Mouse (Mus musculus) heart, embryonic 15.5 days (tissue): ENCODE measurements around the gene Siglec1. TPM values are rescaled to one million over a fixed set of nuclear protein-coding genes. Genes with fewer than 3 reads are reported as not detected.

Source experiments
- ATAC-seq: fragments of 200-750 bp; cut with Nextera tagmentation; replicated peaks from 2 replicates; pipeline ENCODE4 v1.8.0; 2017; ENCODE audit warnings: low read depth, moderate TSS enrichment; ENCODE audit not compliant: insufficient number of reproducible peaks, insufficient read depth, low FRiP score
- H3K27ac ChIP-seq: fragments of 300-500 bp; sonication (generic); 2 replicates; pipeline ENCODE4 v1.5.1; 2015; ENCODE audit warnings: mild to moderate bottlenecking, inconsistent platforms
- H3K27me3 ChIP-seq: fragments of 300-500 bp; sonication (generic); 2 replicates; pipeline ENCODE4 v1.6.1; 2015; ENCODE audit warnings: inconsistent platforms
- H3K36me3 ChIP-seq: fragments of 300-500 bp; sonication (generic); 2 replicates; pipeline ENCODE4 v1.6.1; 2015; ENCODE audit warnings: mild to moderate bottlenecking, inconsistent platforms
- H3K4me1 ChIP-seq: fragments of 300-500 bp; sonication (generic); replicated peaks from 2 replicates; pipeline ENCODE4 v1.6.1; 2015; ENCODE audit warnings: inconsistent platforms
- H3K4me2 ChIP-seq: fragments of 300-500 bp; sonication (generic); 2 replicates; pipeline ENCODE4 v1.6.1; 2015; ENCODE audit warnings: inconsistent platforms, mild to moderate bottlenecking, moderate library complexity
- H3K4me3 ChIP-seq: fragments of 300-500 bp; sonication (generic); 2 replicates; pipeline ENCODE4 v1.5.1; 2015; ENCODE audit warnings: mild to moderate bottlenecking, inconsistent platforms
- H3K9ac ChIP-seq: fragments of 300-500 bp; sonication (generic); 2 replicates; pipeline ENCODE4 v1.6.1; 2015; ENCODE audit warnings: mild to moderate bottlenecking, inconsistent platforms
- H3K9me3 ChIP-seq: fragments of 300-500 bp; sonication (generic); replicated peaks from 2 replicates; pipeline ENCODE4 v1.6.1; 2016; ENCODE audit warnings: inconsistent platforms
- WGBS: fragments of 180-500 bp; shearing (Covaris S2); methylation state at CpG from one replicate; pipeline ENCODE4 v1.1.7; 2015; ENCODE audit warnings: mixed read lengths; 5-methylcytosine and 5-hydroxymethylcytosine counted together
- polyA plus RNA-seq: library from polyadenylated mRNA; unstranded; fragments of >200 nt; fragmentation: Nextera tagmentation; extraction: Ambion mirVana; gene quantifications from 2 replicates; pipeline ENCODE4 v1.2.1, GENCODE M21; 2015

Gene Siglec1
- polyA plus RNA-seq, 1 experiment from 2014 or later, result 0.43 TPM

DNA sequence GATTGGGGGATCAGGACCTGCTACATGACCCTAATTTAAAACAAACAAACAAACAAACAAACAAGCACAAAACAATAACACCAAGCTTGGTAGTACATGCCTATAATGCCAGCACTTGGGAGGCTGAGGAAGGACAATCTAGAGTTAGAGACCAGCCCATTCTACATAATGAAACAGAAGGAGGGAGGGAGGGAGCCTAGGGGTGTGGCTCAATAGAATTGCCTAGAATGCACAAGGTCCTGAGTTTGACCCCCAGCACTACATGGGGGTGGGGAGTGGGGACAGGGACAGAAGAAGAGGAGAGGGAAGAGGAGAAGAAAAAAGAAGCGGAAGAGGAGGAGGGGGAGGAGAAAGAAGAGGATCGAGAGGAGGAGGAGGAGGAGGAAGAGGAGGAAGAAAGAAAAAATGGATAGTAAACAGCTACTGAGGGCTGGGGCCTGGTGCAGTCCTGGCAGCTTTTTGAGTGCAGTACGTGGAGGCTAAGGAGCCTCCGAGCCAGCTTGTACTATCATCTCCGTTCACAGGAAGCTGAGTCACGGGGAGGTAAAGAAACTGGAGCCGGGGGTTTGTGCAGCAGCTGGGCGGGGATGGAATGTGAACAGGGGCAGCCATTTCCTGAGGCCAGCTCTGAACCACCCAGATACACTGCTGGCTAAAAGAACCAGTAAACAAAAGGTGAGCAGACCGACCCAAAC, 9.7 kb upstream of the Siglec1 start:
- ATAC-seq, result peak; percentile 84
- H3K4me1 ChIP-seq, result peaks cover 8% of the 10 kb centered on the region
- no peak overlapping the region for H3K9ac ChIP-seq
- H3K27ac ChIP-seq, result peak overlapping the region; percentile 77
- no peaks in the 10 kb centered on the region for H3K36me3 ChIP-seq
- H3K27me3 ChIP-seq, result no peaks in the 10 kb centered on the region
- no peaks in the 10 kb centered on the region for H3K9me3 ChIP-seq
- 18% methylated on average over 9 of the region's 9 CpGs for WGBS
- peak overlapping the region; percentile 30 for H3K4me2 ChIP-seq
- H3K4me3 ChIP-seq, result no peak overlapping the region

DNA sequence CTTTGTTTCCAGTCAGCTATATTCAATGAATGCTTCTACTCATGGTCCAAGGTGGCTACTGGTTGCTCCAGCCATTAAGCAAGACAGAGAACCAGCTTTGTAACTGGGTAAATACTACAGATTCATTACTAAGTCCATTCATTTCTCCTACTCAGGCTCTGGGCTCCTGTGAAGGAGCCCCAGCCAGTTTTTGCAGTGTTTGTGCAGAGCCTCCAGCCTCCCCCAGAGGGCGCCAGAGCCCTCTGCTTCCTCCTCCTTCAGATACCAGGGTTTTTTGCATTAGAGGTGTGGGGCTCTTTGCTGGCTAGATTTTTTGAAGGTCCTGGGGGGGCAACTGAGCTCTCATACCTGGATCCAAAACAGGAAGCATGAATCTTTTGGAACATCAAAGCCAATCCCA, 8.3 kb upstream of the Siglec1 start:
- H3K27ac ChIP-seq, result no peak overlapping the region
- no peaks in the 10 kb centered on the region for H3K27me3 ChIP-seq
- peaks cover 8% of the 10 kb centered on the region for H3K4me1 ChIP-seq
- ATAC-seq, result no peak
- no peak overlapping the region for H3K4me3 ChIP-seq
- 0% methylated on average over 1 of the region's 1 CpGs for WGBS
- H3K4me2 ChIP-seq, result no peak overlapping the region
- no peak overlapping the region for H3K9ac ChIP-seq
- H3K36me3 ChIP-seq, result no peaks in the 10 kb centered on the region
- no peaks in the 10 kb centered on the region for H3K9me3 ChIP-seq

- no peak for ATAC-seq
- 80% methylated on average over 5 of the region's 5 CpGs for WGBS
- Histone ChIP-seq H3K4me1 (peaks cover 8% of the 10 kb centered on the region), H3K4me2 (no peak overlapping the region), H3K4me3 (no peak overlapping the region), H3K36me3 (no peaks in the 10 kb centered on the region), H3K9ac (no peak overlapping the region), H3K27ac (no peak overlapping the region), H3K27me3 (no peaks in the 10 kb centered on the region), H3K9me3 (no peaks in the 10 kb centered on the region)
Measured at GRCm38 (mm10) chr2:131093577-131093976, 7.0 kb upstream of the Siglec1 start.

DNA sequence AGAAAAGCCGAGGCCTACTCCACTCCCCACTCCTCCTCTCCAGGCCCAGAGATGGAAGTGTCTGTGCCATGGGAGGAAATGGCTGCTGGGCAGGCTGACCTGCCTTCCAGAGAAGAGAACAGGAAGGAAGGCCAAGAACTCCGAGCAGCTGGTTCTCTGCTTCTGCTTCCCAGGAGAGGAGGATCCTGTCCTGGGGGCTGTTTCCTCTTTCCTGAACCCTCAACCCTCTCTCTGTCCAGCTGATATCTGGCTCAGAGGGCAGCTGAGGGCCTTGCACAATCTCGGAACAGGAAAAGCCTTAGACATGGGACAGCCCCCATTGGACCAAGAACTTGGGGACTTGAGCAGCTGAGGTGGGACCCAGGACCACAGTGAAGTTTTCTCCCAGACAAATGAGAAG, 4.3 kb upstream of the Siglec1 start:
- no peak overlapping the region for H3K9ac ChIP-seq
- no peaks in the 10 kb centered on the region for H3K27me3 ChIP-seq
- H3K4me1 ChIP-seq, result no peaks in the 10 kb centered on the region
- H3K9me3 ChIP-seq, result no peaks in the 10 kb centered on the region
- H3K4me2 ChIP-seq, result no peak overlapping the region
- WGBS, result 55% methylated on average over 3 of the region's 3 CpGs
- H3K36me3 ChIP-seq, result no peaks in the 10 kb centered on the region
- ATAC-seq, result no peak
- H3K4me3 ChIP-seq, result no peak overlapping the region
- peak overlapping the region; percentile 36; the same call in 1 of the 2 replicates for H3K27ac ChIP-seq

DNA sequence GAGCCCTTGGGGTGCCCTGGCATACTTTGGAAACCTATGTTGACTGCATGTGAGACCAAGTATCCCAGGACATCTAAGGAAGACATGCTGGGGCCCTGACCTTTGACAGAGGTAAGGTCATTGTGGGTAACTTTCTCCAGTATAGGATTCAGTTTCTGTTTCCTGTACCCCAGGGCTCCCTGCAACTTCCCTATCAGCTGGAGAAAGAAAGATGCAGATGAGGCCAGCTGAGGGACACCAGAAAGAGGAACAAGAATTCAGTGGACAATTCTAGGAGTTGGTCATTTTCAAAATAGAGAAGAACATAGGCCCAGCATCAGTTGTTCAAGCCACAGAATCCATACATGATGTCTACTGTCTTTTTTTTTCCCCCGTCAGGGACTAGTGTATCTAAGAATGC, 3.1 kb upstream of the Siglec1 start:
- WGBS, result 72% methylated on average over 1 of the region's 1 CpGs

DNA sequence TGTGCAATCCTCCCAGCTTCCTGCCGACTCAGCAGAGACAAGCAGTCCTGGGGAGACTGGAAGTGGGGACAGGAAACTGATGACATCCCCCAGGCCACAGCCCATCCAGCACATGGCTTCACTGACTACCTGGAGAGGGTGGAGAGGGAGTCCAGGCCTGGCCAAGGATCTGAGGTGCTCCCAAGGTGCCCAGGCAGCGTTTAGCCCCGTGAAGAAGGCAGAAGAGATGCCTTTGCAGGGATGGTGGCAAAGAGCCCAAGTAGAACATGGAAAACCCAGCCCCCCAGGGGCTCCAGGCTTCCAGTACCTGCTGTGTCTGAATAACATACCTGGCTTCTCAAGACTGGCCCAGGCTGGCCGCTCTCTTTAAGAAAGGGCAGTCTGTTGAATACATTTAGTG, 2.0 kb upstream of the Siglec1 start:
- no peaks in the 10 kb centered on the region for H3K36me3 ChIP-seq
- no peaks in the 10 kb centered on the region for H3K27me3 ChIP-seq
- H3K27ac ChIP-seq, result no peak overlapping the region
- no peak overlapping the region for H3K4me2 ChIP-seq
- 67% methylated on average over 4 of the region's 4 CpGs for WGBS
- ATAC-seq, result no peak
- no peak overlapping the region for H3K9ac ChIP-seq
- no peaks in the 10 kb centered on the region for H3K4me1 ChIP-seq
- H3K9me3 ChIP-seq, result no peaks in the 10 kb centered on the region
- H3K4me3 ChIP-seq, result no peak overlapping the region

More for the DNA sequence above, 3.1 kb upstream of the Siglec1 start:
- no peaks in the 10 kb centered on the region for H3K27me3 ChIP-seq
- H3K27ac ChIP-seq, result no peak overlapping the region
- ATAC-seq, result no peak
- no peaks in the 10 kb centered on the region for H3K9me3 ChIP-seq
- H3K9ac ChIP-seq, result no peak overlapping the region
- no peaks in the 10 kb centered on the region for H3K36me3 ChIP-seq
- no peaks in the 10 kb centered on the region for H3K4me1 ChIP-seq
- H3K4me3 ChIP-seq, result no peak overlapping the region
- H3K4me2 ChIP-seq, result no peak overlapping the region

- Histone ChIP-seq H3K9me3 (no peaks in the 10 kb centered on the region), H3K4me2 (no peak overlapping the region), H3K4me1 (no peaks in the 10 kb centered on the region), H3K27ac (no peak overlapping the region), H3K4me3 (no peak overlapping the region), H3K27me3 (0 out of 2 replicates have a peak, but pooled peaks cover 8% of the 10 kb centered on the region), H3K9ac (no peak overlapping the region), H3K36me3 (no peaks in the 10 kb centered on the region)
- no peak for ATAC-seq
- 73% methylated on average over 4 of the region's 4 CpGs for WGBS
Measured at GRCm38 (mm10) chr2:131084206-131084605, 2.4 kb downstream of the Siglec1 start.

DNA sequence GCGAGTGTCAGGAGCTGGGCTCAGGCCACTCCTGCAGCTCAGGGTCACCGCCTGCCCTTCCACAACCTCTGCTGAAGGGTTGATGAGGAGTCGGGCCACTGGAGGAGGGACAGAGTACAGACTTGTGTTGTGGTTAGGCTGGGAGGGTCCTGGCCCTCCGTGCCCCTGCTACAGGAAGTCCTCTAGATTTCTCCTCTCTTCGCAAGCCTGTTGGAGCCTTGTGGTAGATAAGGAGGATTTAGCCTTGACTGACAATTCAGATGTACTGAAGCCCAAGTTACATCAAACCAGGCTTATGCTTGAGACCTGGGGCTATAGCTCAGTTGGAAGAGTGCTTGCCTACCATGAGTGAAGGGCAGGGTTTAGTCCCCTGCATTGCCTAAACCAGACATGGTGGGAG, 6.1 kb downstream of the Siglec1 start:
- no peaks in the 10 kb centered on the region for H3K4me1 ChIP-seq
- H3K9ac ChIP-seq, result no peak overlapping the region
- ATAC-seq, result no peak
- WGBS, result 52% methylated on average over 5 of the region's 5 CpGs
- H3K4me2 ChIP-seq, result no peak overlapping the region
- peaks cover 15% of the 10 kb centered on the region; the same call in 1 of the 2 replicates for H3K27me3 ChIP-seq
- H3K36me3 ChIP-seq, result no peaks in the 10 kb centered on the region
- H3K27ac ChIP-seq, result no peak overlapping the region
- no peak overlapping the region for H3K4me3 ChIP-seq
- no peaks in the 10 kb centered on the region for H3K9me3 ChIP-seq

GRCm38 (mm10) chr2:131072536-131072935, 14.0 kb downstream of the Siglec1 start:
- no peak for ATAC-seq
- H3K4me2 ChIP-seq, result no peak overlapping the region
- no peak overlapping the region for H3K27ac ChIP-seq
- no peak overlapping the region for H3K4me3 ChIP-seq
- no peak overlapping the region for H3K9ac ChIP-seq
- no peaks in the 10 kb centered on the region for H3K9me3 ChIP-seq
- no peaks in the 10 kb centered on the region for H3K4me1 ChIP-seq
- WGBS, result 78% methylated on average over 10 of the region's 10 CpGs
- no peaks in the 10 kb centered on the region for H3K36me3 ChIP-seq
- H3K27me3 ChIP-seq, result peaks cover 5% of the 10 kb centered on the region

DNA sequence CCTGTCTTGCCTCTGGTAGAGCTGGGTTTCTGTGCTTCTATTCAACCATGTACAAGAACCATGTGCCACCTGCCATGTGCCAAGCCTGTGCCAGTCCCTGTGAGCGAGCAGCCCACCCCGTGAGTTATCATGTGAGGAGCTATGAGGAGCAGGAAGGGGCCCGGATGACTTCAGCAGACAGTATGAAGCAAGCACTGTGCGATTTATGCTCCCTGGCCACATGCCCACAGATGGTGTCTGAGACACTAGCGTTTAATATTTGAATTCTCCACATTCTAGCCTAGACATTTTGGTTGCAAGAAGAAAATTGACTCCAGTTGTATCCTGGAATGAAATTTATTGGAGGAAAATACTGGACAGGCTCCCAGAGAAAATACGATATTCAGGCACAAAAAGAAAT, 19.1 kb downstream of the Siglec1 start:
- 55% methylated on average over 6 of the region's 6 CpGs for WGBS
- ATAC-seq, result no peak
- H3K27ac ChIP-seq, result no peak overlapping the region

DNA sequence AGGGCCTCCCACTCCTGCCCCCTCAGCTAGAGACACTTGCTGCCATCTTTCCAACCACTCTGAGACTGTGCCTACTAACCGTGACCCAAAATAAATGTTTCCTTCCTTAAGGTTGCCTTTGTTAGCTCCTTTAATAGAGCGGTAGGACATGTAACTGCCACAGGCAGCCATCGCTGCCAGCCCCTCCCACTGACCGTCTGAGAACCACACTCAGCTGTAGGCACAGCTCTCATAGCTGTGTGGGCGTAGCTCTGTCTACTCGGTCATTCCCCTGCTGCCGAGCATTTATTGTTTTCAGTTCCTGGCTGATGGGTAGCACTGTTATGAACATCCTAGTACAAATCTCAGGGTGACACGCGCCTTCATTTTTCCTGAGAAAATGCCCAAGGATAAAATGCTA, 20.2 kb downstream of the Siglec1 start:
- no peak overlapping the region for H3K4me2 ChIP-seq
- ATAC-seq, result no peak
- 63% methylated on average over 9 of the region's 9 CpGs for WGBS

More for the DNA sequence above, 19.1 kb downstream of the Siglec1 start:
- no peak overlapping the region for H3K9ac ChIP-seq
- H3K4me2 ChIP-seq, result no peak overlapping the region
- peaks cover 13% of the 10 kb centered on the region for H3K4me1 ChIP-seq
- H3K9me3 ChIP-seq, result no peaks in the 10 kb centered on the region
- peaks cover 38% of the 10 kb centered on the region for H3K27me3 ChIP-seq
- H3K36me3 ChIP-seq, result no peaks in the 10 kb centered on the region
- H3K4me3 ChIP-seq, result no peak overlapping the region

GRCm38 (mm10) chr2:131063404-131063864, 23.1 kb downstream of the Siglec1 start, which contains the start of gene Adam33:
Gene Adam33 (minus strand): TSS chr2:131063814.
- H3K4me1 ChIP-seq, result peaks cover 50% of the 10 kb centered on the region
- 2% methylated on average over 27 of the region's 27 CpGs for WGBS
- H3K27me3 ChIP-seq, result peaks cover 35% of the 10 kb centered on the region
- H3K36me3 ChIP-seq, result no peaks in the 10 kb centered on the region
- ATAC-seq, result no peak
- H3K4me2 ChIP-seq, result peak within 1 kb of the TSS; percentile 70
- peak within 1 kb of the TSS; percentile 44; the same call in 1 of the 2 replicates for H3K9ac ChIP-seq
- peak within 1 kb of the TSS; percentile 41 for H3K4me3 ChIP-seq
- no peak within 1 kb of the TSS for H3K27ac ChIP-seq
- H3K9me3 ChIP-seq, result no peaks in the 10 kb centered on the region

More for the DNA sequence above, 20.2 kb downstream of the Siglec1 start:
- Histone ChIP-seq H3K36me3 (no peaks in the 10 kb centered on the region), H3K27ac (no peak overlapping the region), H3K27me3 (peaks cover 40% of the 10 kb centered on the region), H3K4me3 (no peak overlapping the region), H3K4me1 (peaks cover 23% of the 10 kb centered on the region), H3K9ac (no peak overlapping the region), H3K9me3 (no peaks in the 10 kb centered on the region)
